Mouse (Mus musculus) lung, adult 2 months (tissue): Measurements from ENCODE around the gene Kif5a. TPM values are rescaled to one million over a fixed set of nuclear protein-coding genes. Genes with fewer than 3 reads are reported as not detected.

Source experiments
- DNase-seq: peaks from one replicate; pipeline ENCODE4 v3.0.0; 2022
- H3K4me1 ChIP-seq: fragments of 200-500 bp; 2 replicates; pipeline ENCODE4 v1.6.1; 2011; ENCODE audit warnings: low read length; ENCODE audit not compliant: control insufficient read depth, insufficient read depth
- H3K4me3 ChIP-seq: fragments of 200-500 bp; replicated peaks from 2 replicates; pipeline ENCODE3; 2011; ENCODE audit warnings: low read depth, mild to moderate bottlenecking, control low read depth, low read length; ENCODE audit errors: extremely low read depth
- CTCF ChIP-seq: fragments of 200-500 bp; IDR thresholded peaks from 2 replicates; pipeline ENCODE4 v1.5.1; 2011; ENCODE audit warnings: mild to moderate bottlenecking, low read length, control low read depth; ENCODE audit not compliant: insufficient read depth
- POLR2A ChIP-seq: fragments of 200-500 bp; IDR thresholded peaks from 2 replicates; pipeline ENCODE4 v1.6.1; 2011; ENCODE audit warnings: low read depth, mild to moderate bottlenecking, control low read depth, low read length, borderline replicate concordance; ENCODE audit errors: extremely low read depth
- WGBS: fragments of 180-500 bp; shearing (Covaris S2); methylation state at CpG from one replicate; pipeline ENCODE4 v1.1.7; 2018; 5-methylcytosine and 5-hydroxymethylcytosine counted together
- polyA plus RNA-seq: library from polyadenylated mRNA; depleted of rRNA; stranded (reverse); fragments of >200 nt; gene quantifications from 2 replicates; pipeline ENCODE4 v1.2.3, GENCODE M21; 2012; rRNA removed

Gene Kif5a
- polyA plus RNA-seq, 1 experiment, result 1.3 TPM

DNA sequence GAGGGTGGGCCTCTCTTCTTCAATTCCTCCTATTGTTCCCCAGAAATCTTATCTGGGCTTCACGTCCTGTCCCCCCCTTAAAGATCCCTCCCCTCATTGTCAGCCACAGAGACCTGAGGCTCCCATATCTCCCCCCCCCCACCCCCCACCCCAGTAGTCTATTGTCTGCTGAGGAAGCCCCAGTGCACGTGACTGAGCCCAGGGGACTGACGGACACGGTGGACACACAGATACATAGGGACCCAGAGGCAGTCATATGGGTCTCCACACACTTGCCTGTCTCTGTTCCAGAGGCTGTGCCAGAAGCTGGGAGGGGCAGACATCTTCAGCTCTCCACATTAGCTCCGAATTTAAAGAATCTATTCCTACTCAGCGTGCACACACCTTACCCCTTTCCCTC lies 81.6 kb downstream of the Kif5a start:
- DNase-seq, result no peak
- Histone ChIP-seq H3K4me1 (peaks cover 3% of the 10 kb centered on the region; the same call in 1 of the 2 replicates), H3K4me3 (peak overlapping the region; percentile 40)
- TF ChIP-seq CTCF, result no peak
- TF ChIP-seq POLR2A, result peak; percentile 44; the same call in 1 of the 2 replicates
- 47% methylated on average over 6 of the region's 6 CpGs for WGBS

DNA sequence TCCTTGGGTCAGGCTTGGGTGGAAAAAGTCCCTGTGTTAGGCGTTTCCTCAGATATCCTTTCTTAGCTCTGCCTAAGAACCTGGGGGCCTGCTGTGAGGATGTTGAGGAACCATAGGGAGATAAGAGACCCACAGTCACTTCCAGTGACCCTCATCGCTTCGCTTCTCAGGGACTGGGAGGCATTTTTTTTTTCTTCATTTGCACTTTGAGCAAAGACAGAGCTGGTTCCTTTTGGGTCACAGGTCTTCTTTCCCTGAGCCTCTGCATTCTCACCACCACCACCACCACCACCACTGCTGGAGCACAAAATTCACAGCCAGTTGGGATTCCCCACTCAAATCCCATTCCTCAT lies 82.5 kb downstream of the Kif5a start:
- TF ChIP-seq CTCF, result no peak
- TF ChIP-seq POLR2A, result no peak
- WGBS, result 48% methylated on average over 3 of the region's 3 CpGs
- H3K4me1 ChIP-seq, result peaks cover 3% of the 10 kb centered on the region; the same call in 1 of the 2 replicates
- no peak for DNase-seq
- no peak overlapping the region for H3K4me3 ChIP-seq

DNA sequence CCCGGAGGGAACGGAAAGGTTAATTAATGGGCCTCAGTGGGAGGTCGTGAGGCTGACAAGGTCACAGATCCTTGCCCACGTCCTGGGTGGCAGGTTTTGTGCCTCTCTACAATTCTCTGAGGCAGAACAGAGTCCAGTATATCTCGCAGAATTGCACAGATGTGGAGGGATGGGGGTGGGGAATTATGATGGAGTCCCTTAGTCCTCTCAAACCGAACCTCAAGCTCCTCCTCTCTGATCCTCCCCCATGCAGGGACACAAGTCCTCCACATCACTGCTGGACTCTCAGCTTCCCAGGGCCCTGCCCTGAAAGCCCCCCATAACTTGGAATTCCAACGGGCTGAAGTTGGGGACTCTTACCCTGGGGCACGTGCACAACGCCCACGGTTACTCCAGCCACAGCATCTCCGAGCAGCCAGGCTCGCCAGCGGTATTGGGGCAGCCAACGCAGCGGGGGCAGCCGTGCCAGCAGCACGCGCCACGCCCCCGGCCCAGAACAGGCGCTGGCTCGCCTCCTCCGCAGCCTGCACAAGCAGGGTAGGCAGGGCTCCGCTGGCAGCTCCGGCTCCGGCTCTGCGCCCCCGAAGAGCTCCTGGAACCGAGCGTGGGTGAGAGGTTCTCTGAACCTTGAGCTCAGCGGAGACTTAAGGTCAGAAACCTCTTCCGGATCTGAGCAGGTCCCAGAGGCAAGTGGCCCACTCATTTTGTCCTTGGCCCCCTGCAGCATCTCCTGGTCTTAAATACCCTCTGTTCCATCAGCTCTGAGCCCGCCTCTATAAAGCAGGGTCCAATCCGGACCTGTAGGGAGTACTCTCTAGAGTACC lies 83.1 kb downstream of the Kif5a start, which contains the start of gene Slc26a10:
Gene Slc26a10, minus strand, starts transcription at position 775 of the 824 bp plus-strand sequence.
- WGBS, result 6% methylated on average over 34 of the region's 34 CpGs
- no peak for DNase-seq
- Histone ChIP-seq H3K4me1 (peaks cover 3% of the 10 kb centered on the region; the same call in 1 of the 2 replicates), H3K4me3 (peak within 1 kb of the TSS; percentile 6)
- no peak for TF ChIP-seq CTCF
- TF ChIP-seq POLR2A, result no peak

DNA sequence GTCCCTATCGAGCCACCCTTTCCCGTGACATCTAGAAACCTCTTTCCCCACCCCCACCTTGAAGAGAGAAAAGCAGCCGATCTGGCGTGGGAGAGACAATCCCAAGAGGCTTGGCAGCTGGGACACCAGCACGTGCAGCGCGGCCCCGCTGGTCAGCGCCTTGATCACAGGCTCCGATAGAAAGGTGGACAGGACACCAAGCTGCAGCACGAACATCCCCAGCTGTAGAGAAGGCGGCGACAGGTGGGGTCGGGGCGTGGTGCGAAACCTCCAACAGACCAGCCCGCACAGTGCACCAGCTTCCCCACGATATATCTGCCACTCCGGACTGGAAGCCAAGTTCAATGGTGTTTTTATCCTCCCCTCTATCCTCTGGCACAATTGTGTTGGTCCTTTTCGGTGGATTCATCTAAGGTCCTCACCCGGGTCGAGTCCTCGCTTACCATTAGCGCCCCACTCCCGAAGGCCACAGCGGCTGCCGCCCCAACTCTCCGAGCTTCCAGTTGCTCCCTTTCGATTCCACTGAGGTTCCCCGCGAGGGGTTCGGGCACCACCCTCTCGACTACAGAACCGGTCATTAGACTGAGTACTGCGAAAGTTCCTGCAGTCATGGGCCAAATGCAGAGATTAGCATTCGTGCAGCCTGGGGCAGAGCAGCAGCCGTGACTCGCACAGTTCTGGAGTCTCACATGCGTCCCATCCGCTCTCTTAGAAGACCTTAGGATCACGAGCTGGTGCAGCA lies 84.7 kb downstream of the Kif5a start:
- Histone ChIP-seq H3K4me1 (peaks cover 3% of the 10 kb centered on the region; the same call in 1 of the 2 replicates), H3K4me3 (no peak overlapping the region)
- no peak for DNase-seq
- WGBS, result 11% methylated on average over 41 of the region's 41 CpGs
- TF ChIP-seq POLR2A (no peak), CTCF (no peak)

DNA sequence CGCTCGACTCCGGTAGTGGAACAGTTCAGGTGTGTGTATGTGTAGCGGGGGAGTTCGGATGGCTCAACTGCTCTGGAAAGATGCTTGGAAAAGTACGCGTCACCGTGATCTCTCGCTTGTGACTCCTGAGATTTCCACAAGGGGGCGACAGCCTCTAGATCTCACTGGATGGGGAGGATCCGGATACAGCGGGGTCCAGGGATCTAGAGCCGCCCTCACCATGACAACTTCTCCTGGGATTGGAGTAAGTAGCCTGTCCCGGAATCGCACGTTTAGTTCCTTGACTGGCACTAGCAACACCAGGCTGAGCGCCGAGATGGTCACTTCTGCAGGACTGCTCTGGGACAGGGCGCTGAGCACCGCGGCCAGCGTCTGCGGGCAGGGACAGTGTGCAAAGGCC lies 85.4 kb downstream of the Kif5a start:
- TF ChIP-seq CTCF (peak; percentile 82), POLR2A (no peak)
- 2% methylated on average over 23 of the region's 23 CpGs for WGBS
- Histone ChIP-seq H3K4me1 (peaks cover 3% of the 10 kb centered on the region; the same call in 1 of the 2 replicates), H3K4me3 (peak overlapping the region; percentile 56)
- peak; percentile 73 for DNase-seq

DNA sequence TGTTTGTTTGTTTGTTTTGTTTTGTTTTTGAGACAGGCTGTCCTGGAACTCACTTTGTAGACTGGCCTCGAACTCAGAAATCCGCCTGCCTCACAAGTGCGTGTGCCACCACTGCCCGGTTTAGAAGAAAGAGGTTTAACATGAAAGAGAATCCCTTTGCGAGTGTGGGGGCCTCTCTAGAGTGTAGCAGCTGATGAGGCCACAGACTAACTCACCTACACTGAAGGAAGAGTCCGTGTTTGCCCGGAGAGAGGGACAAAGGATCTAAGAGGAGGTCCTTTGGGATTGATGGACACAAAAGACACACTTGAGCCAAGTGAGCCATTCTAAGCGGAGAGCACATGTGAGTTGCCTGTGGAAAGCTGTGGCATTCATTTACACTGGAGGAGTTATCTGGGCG lies 85.9 kb downstream of the Kif5a start:
- TF ChIP-seq POLR2A (no peak), CTCF (no peak)
- WGBS, result 24% methylated on average over 9 of the region's 9 CpGs
- no peak for DNase-seq
- Histone ChIP-seq H3K4me3 (no peak overlapping the region), H3K4me1 (peaks cover 3% of the 10 kb centered on the region; the same call in 1 of the 2 replicates)

DNA sequence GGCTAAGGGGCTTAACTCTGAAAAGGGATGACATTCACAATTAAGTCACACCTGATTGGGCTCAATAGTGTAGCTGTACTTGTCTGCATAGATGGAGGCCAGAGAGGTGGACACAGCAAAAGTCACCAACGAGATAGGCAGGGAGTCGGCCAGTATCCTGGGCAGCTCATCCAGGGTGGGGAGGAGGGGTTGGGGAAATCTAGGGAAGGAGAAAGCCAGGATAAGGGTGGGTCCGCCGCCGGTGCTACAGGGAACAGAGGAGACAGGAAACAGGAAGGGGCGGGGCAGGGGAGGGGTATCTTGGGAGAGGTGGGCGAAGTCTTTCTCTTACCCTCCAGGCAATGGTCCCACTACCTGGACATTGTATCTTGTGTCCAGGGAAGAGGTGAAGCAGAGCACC lies 86.4 kb downstream of the Kif5a start:
- Histone ChIP-seq H3K4me1 (peaks cover 3% of the 10 kb centered on the region; the same call in 1 of the 2 replicates), H3K4me3 (no peak overlapping the region)
- DNase-seq, result no peak
- TF ChIP-seq POLR2A, result no peak
- TF ChIP-seq CTCF, result no peak
- 4% methylated on average over 7 of the region's 7 CpGs for WGBS

DNA sequence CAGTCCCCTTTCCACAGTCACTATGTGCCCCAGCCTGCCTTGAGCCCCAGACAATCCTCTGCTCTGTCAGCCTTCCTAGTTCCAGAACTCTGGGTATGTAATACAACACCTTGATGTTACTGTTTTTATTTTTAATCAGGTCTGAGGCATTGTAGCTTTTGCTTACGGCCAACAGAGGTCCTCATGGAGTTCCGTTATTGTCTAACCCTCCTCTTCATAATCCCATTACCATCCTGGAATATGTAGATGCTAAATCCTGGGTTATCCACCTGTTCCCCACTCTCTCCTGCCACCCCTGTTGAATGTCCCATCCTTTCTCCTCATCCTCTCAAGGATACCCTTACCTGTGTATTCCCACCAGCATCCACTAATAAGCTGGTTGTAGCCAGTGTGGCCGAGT lies 86.9 kb downstream of the Kif5a start:
- peaks cover 3% of the 10 kb centered on the region; the same call in 1 of the 2 replicates for H3K4me1 ChIP-seq
- WGBS, result 36% methylated on average over 3 of the region's 3 CpGs

More for the DNA sequence above, 86.9 kb downstream of the Kif5a start:
- DNase-seq, result no peak
- TF ChIP-seq POLR2A (no peak), CTCF (no peak)
- H3K4me3 ChIP-seq, result no peak overlapping the region

Other genes starting within 250 kb of the Kif5a start
- gene Tsfm, start 232.5 kb downstream of the Kif5a start, polyA plus RNA-seq, result 22.4 and 25.1 TPM in 2 replicates
- gene Mettl1, start 221.9 kb downstream of the Kif5a start, polyA plus RNA-seq, result 8.9 and 14.5 TPM in 2 replicates
- gene Eef1akmt3, start 221.8 kb downstream of the Kif5a start, polyA plus RNA-seq, result 0.17 and 0.38 TPM in 2 replicates
- gene Cyp27b1, start 215.1 kb downstream of the Kif5a start, polyA plus RNA-seq, result 0.14 and 0.26 TPM in 2 replicates
- gene March9, start 203.2 kb downstream of the Kif5a start, polyA plus RNA-seq, result 5.4 and 6.1 TPM in 2 replicates
- 151 and 182 TPM in 2 replicates for gene Cdk4, start 199.8 kb downstream of the Kif5a start, polyA plus RNA-seq
- 60.8 and 99.3 TPM in 2 replicates for gene Tspan31, start 193.1 kb downstream of the Kif5a start, polyA plus RNA-seq
- gene Agap2, start 188.1 kb downstream of the Kif5a start, polyA plus RNA-seq, result 5.2 and 7.7 TPM in 2 replicates
- gene Os9, start 142.2 kb downstream of the Kif5a start, polyA plus RNA-seq, result 89.5 and 111 TPM in 2 replicates
- gene B4galnt1, start 98.1 kb downstream of the Kif5a start, polyA plus RNA-seq, result 70.8 and 81.2 TPM in 2 replicates
- 3.5 and 7.4 TPM in 2 replicates for gene Slc26a10, start 82.7 kb downstream of the Kif5a start, polyA plus RNA-seq
- 29.1 and 36.7 TPM in 2 replicates for gene Arhgef25, start 73.3 kb downstream of the Kif5a start, polyA plus RNA-seq
- gene Dtx3, start 67.6 kb downstream of the Kif5a start, polyA plus RNA-seq, result 134 and 157 TPM in 2 replicates
- 36.6 and 45.7 TPM in 2 replicates for gene Pip4k2c, start 51.8 kb downstream of the Kif5a start, polyA plus RNA-seq
- 149 and 178 TPM in 2 replicates for gene Dctn2, start 3.0 kb upstream of the Kif5a start, polyA plus RNA-seq
- 52.2 and 57.6 TPM in 2 replicates for gene Mbd6, start 25.7 kb upstream of the Kif5a start, polyA plus RNA-seq
- gene Mars, start 48.4 kb upstream of the Kif5a start, polyA plus RNA-seq, result 35.4 and 36.9 TPM in 2 replicates
- gene Arhgap9, start 58.6 kb upstream of the Kif5a start, polyA plus RNA-seq, result 18.2 and 19.2 TPM in 2 replicates
- gene Gli1, start 78.6 kb upstream of the Kif5a start, polyA plus RNA-seq, result 11.1 and 11.2 TPM in 2 replicates
- gene Inhbe, start 91.1 kb upstream of the Kif5a start, polyA plus RNA-seq, result 0.02 TPM in 1 of 2 replicates, not detected in the other
- gene Inhbc, start 107.1 kb upstream of the Kif5a start, polyA plus RNA-seq, result not detected in 2 replicates
- gene R3hdm2, start 117.0 kb upstream of the Kif5a start, polyA plus RNA-seq, result 90.3 and 129 TPM in 2 replicates
- gene Stac3, start 238.3 kb upstream of the Kif5a start, polyA plus RNA-seq, result 1.5 and 5.8 TPM in 2 replicates